Mouse (Mus musculus) splenic B cell, adult 2 months (primary cell): Measurements from ENCODE around the gene Chrna10.

ENCODE experiments used
- DNase-seq: peaks from one replicate; pipeline ENCODE4 v3.0.0-alpha.2; 2011; ENCODE audit warnings: low read depth, low spot score
- H3K27me3 ChIP-seq: 2 replicates; pipeline ENCODE4 v1.6.1; 2012; ENCODE audit warnings: mild to moderate bottlenecking, low read length, moderate library complexity, mixed read lengths; ENCODE audit not compliant: control insufficient read depth, poor library complexity, insufficient read depth, severe bottlenecking
- H3K36me3 ChIP-seq: 2 replicates; pipeline ENCODE4 v1.6.1; 2012; ENCODE audit warnings: mild to moderate bottlenecking, low read length, moderate library complexity, mixed read lengths; ENCODE audit not compliant: control insufficient read depth, poor library complexity, insufficient read depth, severe bottlenecking

Gene Chrna10

DNA sequence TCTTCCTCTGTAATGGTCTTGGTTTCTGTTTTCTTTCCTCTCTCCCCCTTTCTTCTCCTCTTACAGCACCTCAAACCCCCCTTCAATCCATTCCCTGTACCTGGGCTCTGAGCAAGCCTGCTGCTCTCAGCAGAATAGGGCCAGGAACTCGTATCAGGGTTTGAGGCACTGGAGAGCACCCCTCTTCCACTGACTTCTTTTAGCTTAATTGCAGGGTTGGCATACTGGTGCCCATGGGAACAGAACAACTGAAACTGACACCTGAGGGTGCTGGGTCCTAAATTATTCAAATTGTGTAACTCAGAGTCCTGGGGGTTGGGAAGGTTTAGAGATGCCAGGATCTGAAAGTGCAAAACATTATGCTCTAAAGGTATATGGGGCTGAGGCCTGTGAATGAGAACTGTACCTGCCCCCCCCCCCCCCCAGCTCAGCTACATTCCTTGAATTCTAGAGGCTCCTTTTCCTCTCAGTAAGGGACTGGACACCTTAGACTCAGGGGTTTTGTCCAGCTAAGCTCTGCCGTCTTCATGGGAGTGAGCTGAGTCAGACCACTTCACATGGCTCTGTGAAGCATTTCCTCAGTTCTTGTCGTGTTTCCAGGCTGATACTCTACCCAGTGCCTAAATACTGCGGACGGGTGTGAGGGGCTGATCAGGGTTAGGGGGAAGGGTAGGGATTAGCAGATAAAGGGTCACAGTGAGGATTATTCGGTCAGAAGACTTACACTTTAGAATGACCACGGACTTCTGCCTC lies at the start of gene Chrna10:
Chrna10 (minus strand) TSS at position 250 of the 753 bp plus-strand sequence.
- no peaks in the 10 kb centered on the region for H3K27me3 ChIP-seq
- peaks cover 6% of the 10 kb centered on the region; the same call in 1 of the 2 replicates for H3K36me3 ChIP-seq
- no peak for DNase-seq

DNA sequence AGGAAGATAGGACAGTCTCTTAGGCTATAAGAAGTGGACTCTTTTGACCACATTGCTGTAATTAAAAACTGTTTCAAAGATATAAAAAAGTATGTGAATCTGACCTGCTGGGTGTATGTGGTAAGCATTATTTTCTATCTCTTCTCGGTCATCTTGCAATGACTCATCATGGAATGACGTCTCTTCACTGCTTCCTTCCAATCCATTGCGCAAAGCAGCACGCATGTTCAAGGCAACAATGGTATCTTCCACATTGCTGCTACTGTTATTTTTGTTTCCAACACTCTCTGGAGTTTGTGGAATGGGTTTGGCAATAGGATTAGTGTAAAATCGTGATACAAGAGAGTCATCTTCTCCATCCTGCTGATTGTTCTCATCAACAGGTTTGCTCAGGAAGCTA lies 37.1 kb upstream of the Chrna10 start:
- no peaks in the 10 kb centered on the region for H3K27me3 ChIP-seq
- peaks cover 11% of the 10 kb centered on the region for H3K36me3 ChIP-seq
- no peak for DNase-seq

DNA sequence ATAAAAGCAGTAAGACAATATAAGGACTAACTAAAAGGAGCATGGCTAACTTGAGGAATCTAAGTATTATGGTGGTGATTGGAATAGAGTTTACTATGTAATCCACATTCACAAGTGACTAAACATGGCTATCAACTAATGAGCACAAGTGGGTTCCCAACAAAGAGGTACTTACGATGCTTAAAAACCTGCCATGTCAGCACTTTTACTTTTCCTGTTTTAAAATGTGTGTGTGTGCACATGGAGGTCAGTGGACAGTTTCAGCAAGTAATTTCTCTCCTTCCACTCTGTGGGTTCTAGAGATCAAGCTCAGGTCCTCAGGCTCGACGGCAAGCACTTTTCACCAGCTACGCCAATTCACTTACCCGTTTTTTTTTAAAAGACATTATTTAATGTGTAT lies 21.3 kb upstream of the Chrna10 start:
- Histone ChIP-seq H3K36me3 (peaks cover 14% of the 10 kb centered on the region), H3K27me3 (no peaks in the 10 kb centered on the region)
- no peak for DNase-seq

DNA sequence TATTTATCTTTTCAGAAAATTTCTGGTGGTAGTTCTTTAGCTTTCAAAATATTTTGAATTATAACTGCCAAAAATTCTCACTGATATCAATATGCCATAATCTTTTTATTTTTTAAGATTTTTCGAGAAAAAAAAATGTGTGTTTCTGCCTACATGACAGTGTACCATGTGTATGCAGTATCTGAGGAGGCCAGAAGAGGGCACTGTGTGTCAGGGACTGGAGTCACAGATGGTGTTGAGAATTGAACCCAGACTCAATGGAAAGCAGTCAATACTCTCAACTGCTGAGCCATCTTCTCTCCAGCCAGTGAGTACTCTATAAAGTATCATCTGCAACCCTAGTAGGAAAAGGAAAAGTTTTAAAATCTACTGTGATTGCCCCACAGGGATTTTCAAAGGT lies 20.8 kb upstream of the Chrna10 start:
- H3K36me3 ChIP-seq = peaks cover 14% of the 10 kb centered on the region
- peak; percentile 63 for DNase-seq
- H3K27me3 ChIP-seq = no peaks in the 10 kb centered on the region

DNA sequence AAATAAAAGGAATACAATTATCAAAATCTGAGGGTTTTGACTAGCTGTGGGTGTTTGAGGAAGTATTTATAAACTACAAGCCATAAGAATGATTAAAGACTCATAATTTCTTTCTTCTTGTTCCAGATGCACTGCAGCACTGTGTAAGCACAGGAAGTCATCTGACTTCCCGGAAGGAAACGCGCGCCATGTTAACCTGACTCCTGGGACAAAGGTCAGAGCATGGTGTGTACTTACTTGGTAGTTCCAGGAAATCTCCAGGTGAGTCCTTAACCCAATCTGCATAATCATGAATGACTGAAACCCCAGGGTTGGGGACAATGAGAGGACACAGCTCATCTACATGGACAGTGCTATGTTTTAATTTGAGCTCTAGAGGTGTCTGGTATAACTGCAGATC lies 15.8 kb upstream of the Chrna10 start:
- peaks cover 18% of the 10 kb centered on the region for H3K36me3 ChIP-seq
- no peaks in the 10 kb centered on the region for H3K27me3 ChIP-seq
- DNase-seq = no peak

DNA sequence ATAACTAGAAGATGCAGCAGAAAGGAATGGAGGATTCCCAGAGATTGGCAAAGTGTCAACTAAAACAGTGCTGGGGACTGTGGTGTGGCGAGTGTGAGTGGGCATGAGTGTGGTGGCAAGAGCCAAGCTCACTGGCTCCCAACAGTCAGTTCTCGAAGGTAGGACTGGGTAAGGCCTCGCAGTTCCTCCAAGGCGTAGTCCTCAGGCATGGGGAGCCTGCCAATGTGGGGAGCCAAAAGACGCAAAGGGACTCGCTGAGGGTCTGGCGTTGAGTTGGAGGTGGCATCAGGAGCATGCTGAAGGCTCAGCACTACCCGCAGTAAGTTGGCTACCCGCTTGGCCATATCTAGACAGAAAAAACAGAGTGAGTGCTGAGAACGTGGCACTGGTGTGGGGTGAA lies 3.7 kb upstream of the Chrna10 start:
- no peak for DNase-seq
- Histone ChIP-seq H3K27me3 (no peaks in the 10 kb centered on the region), H3K36me3 (peaks cover 8% of the 10 kb centered on the region; the same call in 1 of the 2 replicates)

DNA sequence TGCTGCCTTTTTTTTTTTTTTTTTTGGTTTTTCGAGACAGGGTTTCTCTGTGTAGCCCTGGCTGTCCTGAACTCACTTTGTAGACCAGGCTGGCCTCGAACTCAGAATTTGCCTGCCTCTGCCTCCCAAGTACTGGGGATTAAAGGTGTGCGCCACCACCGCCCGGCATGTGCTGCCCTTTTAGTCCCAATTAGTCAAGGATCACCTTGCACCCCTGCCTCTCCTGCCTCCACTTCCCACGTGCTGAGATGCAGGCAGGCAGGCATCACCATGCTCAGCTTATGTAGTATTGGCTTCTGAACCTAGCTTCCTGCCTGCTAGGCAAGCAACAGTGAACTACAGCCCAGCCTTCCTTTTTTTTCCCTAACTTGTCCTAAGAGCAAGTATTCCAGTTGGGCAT lies 754 bp upstream of the Chrna10 start:
- DNase-seq = no peak
- Histone ChIP-seq H3K27me3 (no peaks in the 10 kb centered on the region), H3K36me3 (peaks cover 7% of the 10 kb centered on the region; the same call in 1 of the 2 replicates)

DNA sequence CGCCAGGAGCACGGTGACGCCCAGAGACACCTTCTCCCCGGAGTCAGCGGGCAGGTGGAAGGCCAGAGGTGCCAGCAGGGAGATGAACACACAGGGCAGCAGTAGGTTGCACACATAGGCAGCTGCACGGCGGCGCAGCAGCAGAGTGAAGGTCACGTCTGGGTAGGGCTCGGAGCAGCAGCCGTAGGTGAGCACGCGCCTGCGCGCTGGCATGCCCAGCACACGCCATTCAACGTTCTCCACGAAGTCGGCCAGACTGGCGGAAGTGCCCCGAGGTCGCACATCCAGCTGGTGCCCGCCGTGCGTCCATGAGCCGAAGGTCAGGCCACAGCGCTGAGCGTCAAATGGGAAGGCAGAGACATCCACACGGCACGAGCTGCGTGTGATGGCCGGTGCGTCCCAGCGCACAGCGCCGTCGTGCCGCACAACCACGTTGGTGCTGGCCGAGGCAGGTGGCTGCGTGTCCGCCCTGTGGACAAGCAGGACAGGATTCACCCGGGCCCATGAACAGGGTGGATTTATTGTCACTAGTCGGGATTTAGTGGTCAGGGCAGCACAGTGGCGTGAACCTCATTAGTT lies 3.4 kb downstream of the Chrna10 start:
- Histone ChIP-seq H3K27me3 (no peaks in the 10 kb centered on the region), H3K36me3 (no peaks in the 10 kb centered on the region)
- DNase-seq = no peak

DNA sequence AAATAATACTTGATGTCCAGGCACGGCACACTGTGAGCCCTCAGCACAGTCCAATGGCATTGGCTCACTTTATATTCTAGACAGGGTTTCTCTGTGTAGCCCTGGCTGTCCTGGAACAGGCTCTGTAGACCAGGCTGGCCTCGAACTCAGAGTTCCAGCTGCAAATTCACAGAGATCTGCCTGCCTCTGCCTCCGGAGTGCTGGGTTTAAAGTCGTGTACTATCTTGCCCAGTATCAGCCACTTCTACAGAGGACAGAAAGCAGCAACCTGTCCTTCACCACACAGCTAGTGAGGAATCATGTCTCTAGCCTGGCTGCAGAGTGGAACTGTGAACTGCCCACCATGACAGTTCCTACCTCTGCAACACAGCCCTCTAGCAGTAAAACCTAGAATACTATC lies 6.9 kb downstream of the Chrna10 start:
- Histone ChIP-seq H3K36me3 (no peaks in the 10 kb centered on the region), H3K27me3 (no peaks in the 10 kb centered on the region; the same call in 1 of the 2 replicates)
- DNase-seq = no peak

DNA sequence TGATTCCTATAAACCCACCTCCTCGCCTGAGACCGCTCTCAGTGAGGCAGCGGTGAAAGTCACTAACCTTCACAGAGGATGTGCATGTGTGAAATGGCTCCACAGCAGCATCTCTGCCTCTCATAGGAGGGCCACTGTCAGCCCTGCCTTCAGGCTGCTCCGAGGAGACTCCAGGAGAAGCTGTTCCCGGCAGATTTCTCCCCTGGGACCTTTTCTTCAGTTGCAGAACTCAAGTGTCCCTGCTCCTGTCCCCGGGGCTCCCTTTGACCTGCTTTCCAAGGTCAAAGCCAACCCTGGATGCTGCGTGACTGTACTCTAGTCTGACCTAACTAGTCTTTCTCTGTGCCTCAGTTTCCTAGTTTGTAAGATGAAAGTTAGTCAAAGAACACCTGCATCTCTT lies 7.5 kb downstream of the Chrna10 start, which contains the start of gene Art5:
Art5 (minus strand) TSS at position 319 of the 400 bp plus-strand sequence.
- DNase-seq = no peak
- Histone ChIP-seq H3K36me3 (no peaks in the 10 kb centered on the region), H3K27me3 (no peaks in the 10 kb centered on the region; the same call in 1 of the 2 replicates)

DNA sequence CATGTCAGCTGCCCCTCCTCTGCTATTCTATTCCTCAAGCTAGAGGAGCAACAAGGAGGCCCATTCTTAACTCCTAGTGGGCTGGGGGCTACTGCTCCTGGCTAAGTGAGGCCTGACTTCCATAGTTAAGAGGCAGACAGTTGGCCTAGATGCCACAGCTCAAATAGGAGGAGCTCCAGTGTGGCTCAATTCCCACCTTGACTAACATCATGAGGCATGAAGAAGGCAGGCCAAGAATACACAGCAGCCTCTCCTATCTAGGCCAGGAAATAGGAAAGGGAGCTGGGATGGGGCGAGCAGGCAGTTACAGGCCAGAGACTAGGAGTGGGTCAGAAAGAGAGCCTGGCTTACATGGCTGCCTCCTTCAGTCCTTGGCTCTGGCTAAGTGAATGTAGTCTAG lies 8.4 kb downstream of the Chrna10 start:
- DNase-seq = no peak
- no peaks in the 10 kb centered on the region for H3K36me3 ChIP-seq
- H3K27me3 ChIP-seq = no peaks in the 10 kb centered on the region; the same call in 1 of the 2 replicates

DNA sequence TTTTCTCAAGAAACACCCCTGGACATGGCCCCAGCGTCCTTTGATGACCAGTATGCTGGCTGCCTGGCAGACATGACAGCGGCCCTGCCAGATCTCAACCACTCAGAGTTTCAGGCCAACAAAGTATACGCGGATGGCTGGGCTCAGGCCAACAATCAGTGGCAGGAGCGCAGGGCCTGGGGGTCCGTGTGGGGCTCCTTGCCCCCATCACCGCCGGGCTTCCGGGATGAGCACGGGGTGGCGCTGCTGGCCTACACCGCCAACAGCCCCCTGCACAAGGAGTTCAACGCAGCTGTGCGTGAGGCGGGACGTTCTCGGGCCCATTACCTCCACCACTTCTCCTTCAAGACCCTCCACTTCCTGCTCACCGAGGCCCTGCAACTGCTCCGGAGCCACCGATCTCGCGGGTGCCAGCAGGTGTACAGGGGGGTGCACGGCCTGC lies 9.9 kb downstream of the Chrna10 start:
- Histone ChIP-seq H3K36me3 (no peaks in the 10 kb centered on the region), H3K27me3 (no peaks in the 10 kb centered on the region; the same call in 1 of the 2 replicates)
- peak; percentile 14 for DNase-seq

DNA sequence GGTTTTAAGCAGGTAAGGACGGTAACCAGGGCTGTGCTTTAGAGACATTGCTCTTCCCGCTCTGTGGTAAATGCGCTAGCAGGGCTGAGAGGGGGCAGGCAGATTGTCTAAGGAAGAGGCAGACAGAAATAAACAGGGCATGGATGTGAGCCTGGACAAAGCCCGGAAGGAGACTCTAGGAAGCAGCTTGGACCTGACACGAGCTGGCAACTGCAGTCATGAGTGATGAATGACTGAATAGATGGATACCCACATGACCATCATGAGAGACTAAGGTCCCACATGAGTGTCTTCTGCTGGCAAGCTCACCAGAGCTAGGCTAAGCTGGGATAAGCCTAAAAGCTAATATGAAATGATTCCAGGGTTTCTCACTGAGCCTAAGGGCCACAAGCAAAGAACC lies 12.5 kb downstream of the Chrna10 start:
- no peaks in the 10 kb centered on the region for H3K36me3 ChIP-seq
- DNase-seq = no peak
- H3K27me3 ChIP-seq = no peaks in the 10 kb centered on the region; the same call in 1 of the 2 replicates

DNA sequence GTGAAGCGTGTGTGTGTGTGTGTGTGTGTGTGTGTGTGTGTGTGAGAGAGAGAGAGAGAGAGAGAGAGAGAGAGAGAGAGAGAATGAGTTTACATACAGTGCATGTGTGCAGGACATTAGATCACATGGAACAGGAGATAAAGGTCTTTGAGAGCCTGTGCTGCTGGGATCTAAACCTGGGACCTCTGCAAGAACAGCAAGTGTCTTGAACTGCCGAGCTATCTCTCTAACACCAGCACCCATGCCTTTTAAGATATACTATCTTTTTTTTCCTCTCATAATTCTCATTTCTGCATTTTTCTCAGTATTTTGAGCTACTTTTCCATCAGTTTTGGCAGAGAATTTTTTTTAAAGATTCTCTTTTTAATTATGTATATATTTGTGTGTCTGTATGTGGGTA lies 13.1 kb downstream of the Chrna10 start:
- Histone ChIP-seq H3K36me3 (no peaks in the 10 kb centered on the region), H3K27me3 (no peaks in the 10 kb centered on the region; the same call in 1 of the 2 replicates)
- DNase-seq = no peak

DNA sequence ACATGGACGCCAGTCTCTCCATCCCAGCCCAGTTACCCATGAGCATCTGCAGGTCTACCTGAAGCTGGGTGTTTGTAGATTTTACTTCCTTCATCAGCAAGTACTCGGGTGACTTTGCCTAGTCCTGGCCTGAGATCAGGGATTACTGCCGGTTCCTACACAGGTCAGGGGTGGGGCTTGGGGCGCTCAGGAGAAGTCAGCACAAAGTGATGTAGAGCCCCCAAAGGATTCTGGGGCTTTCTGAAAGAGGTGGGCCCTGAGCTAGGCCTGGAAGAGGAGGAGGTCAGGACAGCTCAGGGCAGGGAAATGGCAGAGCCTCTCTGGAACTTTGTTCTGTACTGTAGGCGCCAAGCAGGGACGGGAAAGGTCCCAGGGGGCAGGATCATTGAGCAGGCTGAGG lies 13.9 kb downstream of the Chrna10 start:
- no peak for DNase-seq
- Histone ChIP-seq H3K27me3 (no peaks in the 10 kb centered on the region; the same call in 1 of the 2 replicates), H3K36me3 (no peaks in the 10 kb centered on the region)
